Mouse (Mus musculus): ENCODE measurements at regions not wholly inside any gene's neighbourhood (a gene's known extent, or its start where the extent isn't known, plus 50 kb on each side); places are given as distances from the start of the nearest gene placed in this dataset.

- no peak for DNase-seq (ENCODE audit: low read depth, low spot score)
Measured at GRCm38 (mm10) chr1:190526046-190526445, 355.5 kb upstream of the Prox1 start.

- no peak for DNase-seq (ENCODE audit: low read depth, low spot score)
Measured at GRCm38 (mm10) chr1:190500106-190500505, 329.6 kb upstream of the Prox1 start.

- no peak for DNase-seq (ENCODE audit: low read depth, low spot score)
Measured at GRCm38 (mm10) chr1:190497474-190497873, 327.0 kb upstream of the Prox1 start.

DNA sequence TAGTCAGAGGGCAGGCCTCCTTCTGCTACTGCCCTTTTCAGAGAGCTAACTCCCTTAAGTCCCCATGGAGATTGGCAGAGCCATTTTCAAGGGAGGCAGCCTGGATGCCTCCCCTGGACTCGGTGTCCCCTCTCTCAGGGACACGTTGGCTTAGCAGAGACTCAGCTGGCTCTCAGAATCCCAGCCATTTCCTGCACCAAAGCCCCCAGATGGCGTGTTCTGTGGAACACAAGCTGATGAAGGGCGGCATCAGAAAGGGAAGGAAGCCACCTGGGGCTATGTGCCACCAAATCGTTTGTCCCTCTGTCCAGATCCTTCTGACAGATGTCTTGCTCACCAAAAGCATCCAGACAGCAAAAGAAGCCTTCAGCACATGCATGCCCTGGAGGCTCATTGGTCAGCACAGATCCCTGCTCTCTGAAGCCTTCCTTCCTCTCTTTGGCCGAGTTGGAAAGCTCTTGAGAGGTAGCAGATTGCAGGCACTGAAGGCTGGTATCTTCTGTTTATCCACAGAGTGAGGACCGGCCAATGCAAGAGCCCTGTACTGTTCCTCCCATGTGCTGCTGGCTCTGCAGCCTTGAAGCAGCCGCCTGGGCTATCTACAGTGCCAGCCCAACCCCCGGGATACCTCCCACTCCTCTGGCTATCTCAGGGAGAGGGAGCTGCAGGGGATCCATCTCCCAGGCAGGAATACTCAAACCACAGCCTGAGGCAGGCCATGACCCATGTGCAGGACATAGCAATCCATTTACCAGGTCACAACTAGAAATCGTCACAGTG lies 325.4 kb upstream of the Prox1 start:
- DNase-seq (ENCODE audit: low read depth, low spot score): no peak

DNA sequence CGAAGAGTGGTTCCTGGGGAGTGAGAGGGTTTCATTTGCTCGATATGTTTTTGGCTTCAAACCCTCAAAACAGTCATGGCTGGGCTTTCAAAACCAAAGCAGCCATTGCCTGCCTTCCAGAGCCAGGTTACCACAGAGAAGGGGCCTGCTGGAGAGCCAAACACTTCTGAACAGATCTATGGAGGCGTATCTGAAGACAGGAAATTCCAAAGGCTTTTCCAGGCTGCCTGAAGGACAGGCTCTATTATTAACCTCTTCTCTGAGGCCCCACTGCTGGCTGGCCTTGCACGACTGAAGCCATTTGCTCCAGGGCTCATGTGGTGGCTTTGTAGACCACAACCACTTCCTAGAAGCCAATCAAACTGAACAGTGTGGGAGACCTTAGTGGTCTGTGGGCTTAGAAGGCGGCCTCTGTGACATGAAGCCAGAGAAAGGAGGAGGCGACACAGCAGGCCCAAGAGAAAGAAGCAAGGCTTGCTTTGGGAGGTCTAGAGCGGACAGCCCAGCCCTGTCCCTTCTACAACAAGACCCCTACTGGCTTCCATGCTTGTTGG lies 316.1 kb upstream of the Prox1 start:
- DNase-seq (ENCODE audit: low read depth, low spot score): no peak

DNA sequence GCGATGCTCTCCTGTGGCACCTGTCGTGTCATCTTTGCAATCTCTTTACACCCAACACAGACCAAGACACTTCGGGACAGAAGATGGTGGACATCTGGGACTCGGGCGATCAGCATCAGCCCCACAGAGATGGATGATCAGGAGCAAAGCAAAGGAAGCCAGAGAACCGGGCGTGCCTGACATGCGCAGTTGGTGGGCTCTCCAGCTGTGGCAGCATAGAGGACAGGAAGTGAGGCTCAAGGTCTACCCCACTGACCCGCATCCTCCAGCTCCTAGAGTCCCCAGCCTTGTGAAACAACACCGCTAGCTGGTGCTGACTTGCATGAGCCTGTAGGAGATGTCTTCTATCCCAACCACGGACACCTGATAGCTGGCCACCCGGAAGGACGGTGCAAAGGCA lies 312.9 kb upstream of the Prox1 start:
- peak; percentile 62 for DNase-seq (ENCODE audit: low read depth, low spot score)

DNA sequence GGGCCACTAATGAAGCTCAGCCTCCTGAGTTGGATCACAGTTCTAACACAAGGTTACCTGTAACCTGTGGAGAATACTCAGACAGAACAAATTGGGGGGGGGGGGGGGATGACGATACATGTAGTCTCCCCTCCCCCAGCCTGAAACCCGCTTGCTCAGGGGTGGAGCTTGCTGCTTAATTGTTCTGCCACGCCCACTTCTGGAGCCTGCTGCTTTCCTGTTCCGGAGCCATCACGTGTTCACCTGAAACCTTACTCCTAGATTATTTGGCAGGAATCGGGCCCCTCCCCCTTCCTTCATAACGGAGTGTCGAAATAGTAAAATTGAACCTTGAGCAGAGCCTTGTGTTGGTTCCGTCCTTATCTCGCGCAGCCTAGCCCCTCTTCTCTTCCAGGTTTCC lies 310.6 kb upstream of the Prox1 start:
- peak; percentile 56 for DNase-seq (ENCODE audit: low read depth, low spot score)

GRCm38 (mm10) chr1:190480601-190481000 lies 310.1 kb upstream of the Prox1 start:
- DNase-seq (ENCODE audit: low read depth, low spot score): no peak

GRCm38 (mm10) chr1:190472761-190473160 lies 302.2 kb upstream of the Prox1 start:
- DNase-seq (ENCODE audit: low read depth, low spot score): no peak

DNA sequence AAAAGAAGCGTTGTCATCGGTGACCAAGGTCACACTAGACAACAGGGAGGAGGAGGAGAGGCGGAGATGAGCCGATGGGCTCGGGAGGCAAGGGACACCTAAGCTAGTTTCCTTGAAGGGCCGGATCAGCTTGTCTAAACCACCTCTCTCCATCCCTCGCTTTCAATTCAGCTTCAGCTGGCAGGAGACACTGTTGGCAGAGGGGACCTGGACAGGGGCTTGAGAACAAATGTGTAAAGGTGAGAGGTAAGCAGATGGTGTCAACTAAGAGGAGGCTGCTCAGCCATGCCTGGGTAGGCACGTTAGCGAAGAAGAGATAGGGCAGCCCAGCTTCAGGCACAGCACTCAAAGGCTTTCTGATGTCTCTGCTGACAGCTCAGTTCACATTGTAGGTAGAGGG lies 299.8 kb upstream of the Prox1 start:
- DNase-seq (ENCODE audit: low read depth, low spot score): no peak

- no peak for DNase-seq (ENCODE audit: low read depth, low spot score)
Measured at GRCm38 (mm10) chr1:190457541-190458061, 287.1 kb upstream of the Prox1 start.

DNA sequence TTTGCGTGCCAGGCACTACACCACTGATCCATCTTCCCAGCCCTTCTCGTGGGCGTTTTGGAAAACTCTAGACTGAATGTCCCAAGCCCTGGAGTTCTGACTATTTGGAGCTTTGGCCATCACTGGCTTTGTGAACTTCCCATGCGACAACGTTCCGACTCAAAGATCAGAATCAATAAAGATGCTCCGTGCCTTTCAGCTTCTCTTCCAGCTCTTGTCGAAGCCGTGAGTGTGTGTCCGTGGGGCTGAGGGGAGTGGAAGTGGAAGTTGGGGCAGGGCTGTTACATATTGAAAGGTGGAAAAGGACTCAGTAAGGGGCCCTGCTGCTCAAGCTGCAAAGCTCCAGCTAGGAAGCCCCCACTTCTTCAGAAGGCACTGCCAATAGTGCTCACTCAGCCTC lies 283.0 kb upstream of the Prox1 start:
- no peak for DNase-seq (ENCODE audit: low read depth, low spot score)

DNA sequence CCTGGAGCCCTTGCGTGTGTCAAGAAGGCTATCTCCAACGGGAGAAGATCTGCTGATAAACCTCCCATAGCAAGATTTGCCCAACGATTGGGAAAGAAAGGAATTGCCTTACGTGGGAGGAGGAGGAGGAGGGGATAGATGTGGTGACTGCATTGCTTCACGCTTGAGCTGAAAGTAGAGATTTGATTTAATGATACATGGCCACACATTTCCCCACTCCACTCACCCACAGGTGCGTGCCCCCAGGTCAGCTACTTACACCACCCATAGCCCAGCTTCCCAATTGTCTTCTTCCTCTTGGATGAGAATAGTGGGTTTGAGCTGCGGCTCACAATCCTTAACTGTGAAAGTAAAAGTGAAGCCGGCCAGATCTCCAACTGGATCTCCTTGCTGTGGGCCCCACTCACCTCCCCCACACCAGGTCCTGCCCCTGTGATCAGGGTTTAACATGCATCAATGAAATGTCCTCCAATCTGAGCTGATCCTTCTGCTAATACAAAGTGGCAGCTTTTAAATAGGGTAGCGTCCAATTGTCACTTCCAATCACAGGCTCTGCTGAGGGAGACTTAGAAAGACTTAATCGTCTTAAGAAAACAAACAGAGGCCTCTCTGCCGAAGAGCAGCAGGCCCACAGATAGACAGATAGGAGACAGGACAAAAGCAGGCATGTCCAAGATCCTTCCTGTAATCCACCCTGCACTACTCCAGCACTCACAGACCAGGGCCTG lies 281.8 kb upstream of the Prox1 start:
- no peak for DNase-seq (ENCODE audit: low read depth, low spot score)

DNA sequence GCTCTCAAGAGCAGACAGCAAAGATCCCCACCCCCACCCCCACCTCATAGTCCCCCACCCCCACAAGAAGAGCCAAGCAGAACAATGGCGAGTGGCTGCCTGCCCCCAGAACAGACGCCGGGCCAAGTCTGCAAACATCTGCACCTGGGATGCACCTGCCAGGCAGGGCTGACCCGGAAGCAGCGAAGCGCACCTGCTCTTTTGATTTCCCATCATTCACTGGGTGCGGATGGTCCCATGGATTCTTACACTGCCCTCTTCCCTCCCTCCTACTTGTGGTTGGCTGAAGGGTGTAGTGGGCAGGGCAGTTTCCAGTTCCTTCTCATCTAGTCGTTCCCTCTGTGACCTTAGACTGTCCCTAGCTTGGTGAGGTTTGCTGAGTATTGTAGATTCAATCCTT lies 277.7 kb upstream of the Prox1 start:
- DNase-seq (ENCODE audit: low read depth, low spot score): peak; percentile 78

GRCm38 (mm10) chr1:190447253-190447652 lies 276.7 kb upstream of the Prox1 start:
- no peak for DNase-seq (ENCODE audit: low read depth, low spot score)

DNA sequence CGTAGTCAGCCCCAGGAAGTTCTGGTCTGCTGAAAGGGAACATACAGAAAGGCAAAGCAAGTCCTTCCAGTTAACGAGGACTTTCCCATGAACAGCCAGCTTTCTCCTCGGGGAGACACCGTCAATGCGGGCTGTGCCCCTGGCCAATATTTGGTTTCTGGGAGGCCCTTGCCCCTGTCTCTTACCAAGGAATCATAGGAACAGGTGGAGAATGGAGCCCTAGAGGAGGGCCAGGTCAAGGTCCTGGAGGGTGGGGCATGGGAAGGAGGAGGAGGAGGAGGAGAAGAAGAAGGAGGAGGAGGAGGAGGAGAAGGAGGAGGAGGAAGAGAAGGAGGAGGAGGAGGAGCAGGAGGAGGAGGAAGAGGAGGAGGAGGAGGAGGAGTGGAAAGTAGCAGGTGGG lies 276.2 kb upstream of the Prox1 start:
- no peak for DNase-seq (ENCODE audit: low read depth, low spot score)

- no peak for DNase-seq (ENCODE audit: low read depth, low spot score)
Measured at GRCm38 (mm10) chr1:190444366-190444765, 273.9 kb upstream of the Prox1 start.

DNA sequence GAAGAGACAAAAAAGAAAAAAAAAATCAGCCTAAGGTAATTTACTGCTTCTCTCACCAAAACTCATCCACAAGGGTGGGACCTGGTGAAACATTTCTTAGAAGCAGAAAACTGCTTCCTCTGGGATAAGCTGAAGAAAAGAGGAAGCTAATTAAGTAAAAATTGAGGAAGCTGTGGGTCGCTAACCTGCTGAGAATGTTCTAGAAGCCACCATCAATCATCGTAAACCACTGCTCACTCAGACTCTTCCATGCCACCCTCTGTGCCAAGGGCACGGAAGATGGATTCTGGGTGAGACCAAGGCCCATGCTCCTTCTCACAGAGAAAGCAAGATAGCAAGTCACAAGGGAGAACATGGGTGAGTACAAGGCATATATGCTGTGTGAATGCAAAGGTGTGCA lies 272.7 kb upstream of the Prox1 start:
- DNase-seq (ENCODE audit: low read depth, low spot score): no peak

DNA sequence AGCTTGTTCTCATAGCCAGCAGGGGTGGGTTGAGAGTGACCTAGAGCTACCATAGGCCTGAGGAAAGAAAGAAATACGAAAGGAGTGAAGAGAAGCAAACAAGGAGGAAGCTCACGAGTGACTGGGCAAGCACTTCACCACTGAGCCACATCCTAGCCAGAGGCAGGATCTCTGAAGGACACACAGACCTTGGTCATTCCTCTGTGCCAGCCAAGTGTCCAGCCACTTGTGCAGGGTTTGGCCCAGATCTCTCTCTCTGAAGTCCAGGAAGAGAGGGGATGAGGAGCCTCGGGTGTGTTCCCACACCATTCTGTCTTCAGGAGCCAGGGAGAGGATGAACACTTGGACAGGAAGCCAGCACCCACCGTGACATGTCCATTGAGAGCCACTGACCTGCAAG lies 271.7 kb upstream of the Prox1 start:
- DNase-seq (ENCODE audit: low read depth, low spot score): no peak

DNA sequence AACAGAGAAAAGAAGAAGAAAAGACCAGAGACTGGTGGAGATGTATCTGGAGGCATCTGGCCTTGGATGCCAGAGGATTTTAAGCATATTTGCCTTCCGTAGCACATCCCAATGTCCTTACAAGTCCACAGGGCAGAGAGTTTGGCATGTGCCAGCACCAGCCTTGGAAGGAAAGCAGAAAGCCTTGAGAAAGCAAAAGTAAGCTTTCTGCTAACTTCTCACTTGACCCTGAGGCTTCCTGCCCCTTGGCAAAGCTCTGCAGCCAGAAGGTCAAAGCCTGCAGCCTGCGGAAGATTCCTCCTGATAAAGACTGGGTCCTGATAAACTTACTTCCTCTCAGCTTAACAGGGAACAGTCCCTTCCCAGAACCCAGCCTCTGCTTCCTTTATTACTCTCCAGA lies 268.3 kb upstream of the Prox1 start:
- no peak for DNase-seq (ENCODE audit: low read depth, low spot score)

GRCm38 (mm10) chr1:190422874-190423273 lies 252.4 kb upstream of the Prox1 start:
- no peak for DNase-seq (ENCODE audit: low read depth, low spot score)

DNA sequence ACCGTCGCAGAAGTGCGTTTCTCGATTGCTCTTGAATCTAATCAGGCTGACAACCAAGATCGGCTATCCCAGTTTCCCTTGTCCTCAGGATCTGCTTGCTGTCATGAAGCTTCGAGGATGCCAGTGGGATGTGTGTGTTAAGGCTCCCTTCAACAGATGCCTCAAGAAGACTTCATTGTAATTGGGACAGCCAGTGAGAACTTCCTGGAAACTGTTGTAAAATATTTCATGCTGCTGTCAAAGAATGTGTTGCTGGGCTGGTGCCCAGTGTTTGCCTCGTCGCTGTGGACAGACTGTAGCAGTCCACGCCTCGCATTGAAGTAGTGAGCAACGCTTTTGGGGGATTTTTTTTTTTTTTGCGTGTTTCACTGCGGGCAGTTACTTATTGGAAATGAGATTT lies 249.2 kb upstream of the Prox1 start:
- no peak for DNase-seq (ENCODE audit: low read depth, low spot score)

DNA sequence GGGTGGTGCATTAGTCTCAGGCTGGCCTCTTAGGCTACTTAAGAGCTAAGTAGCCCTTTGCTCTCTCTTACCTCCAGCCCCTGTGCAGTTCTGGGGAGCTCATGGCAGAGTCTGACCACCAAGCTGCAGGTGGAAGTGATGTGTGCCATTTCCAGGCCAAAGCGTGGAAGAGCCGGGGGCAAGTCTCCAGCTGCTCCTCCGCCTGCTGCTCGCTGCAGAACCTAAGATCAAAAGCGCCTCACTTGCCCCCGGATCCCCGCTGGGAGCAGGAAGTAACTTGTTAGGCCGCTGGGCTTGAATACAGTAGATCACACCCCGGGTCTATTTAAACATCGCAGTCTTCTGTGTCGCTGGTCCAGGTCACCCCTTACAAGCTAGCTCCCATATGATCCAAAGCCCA lies 246.8 kb upstream of the Prox1 start:
- peak; percentile 66 for DNase-seq (ENCODE audit: low read depth, low spot score)

Data from ES-CJ7 (cell line).